Mouse (Mus musculus): ENCODE data around the gene Iqcf4. TPM values are rescaled to one million over a fixed set of nuclear protein-coding genes. Genes with fewer than 3 reads are reported as not detected.
"Not testable (repeated sequence)": the region's sequence is repeated elsewhere in the genome, so short reads cannot be mapped to it uniquely, and the experiment has no call there.

The Iqcf4 gene
- polyA plus RNA-seq (2015; fragmentation: Nextera tagmentation; extraction: Ambion mirVana): not detected in 2 replicates

DNA sequence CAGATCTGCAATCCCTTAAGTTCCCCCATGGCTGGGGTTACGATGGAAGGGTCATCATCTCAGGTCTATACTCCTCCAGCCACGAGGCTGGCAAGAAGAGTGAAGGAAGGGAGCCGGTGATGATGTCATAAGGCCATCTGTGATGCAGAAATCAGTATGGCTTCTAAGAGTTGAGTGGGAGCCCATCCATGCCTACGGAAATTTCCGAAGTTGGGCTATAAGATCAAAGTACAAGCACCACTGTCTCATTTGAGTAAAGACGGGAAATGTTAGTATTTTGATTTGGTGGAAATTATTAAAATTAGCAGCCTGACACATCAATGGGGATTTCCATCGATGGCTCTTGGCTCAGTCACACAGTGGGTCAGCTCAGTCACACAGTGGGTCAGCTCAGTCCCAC, at the start of gene Iqcf4:
Iqcf4 (minus strand) TSS at position 101 of the 400 bp plus-strand sequence.
- Histone ChIP-seq H3K36me3 (replicated peaks) (no peaks in the 10 kb centered on the region), H3K9me3 (replicated peaks) (no peaks in the 10 kb centered on the region), H3K9ac (no peak within 1 kb of the TSS), H3K4me1 (replicated peaks) (no peaks in the 10 kb centered on the region), H3K4me2 (no peak within 1 kb of the TSS), H3K4me3 (replicated peaks) (no peak within 1 kb of the TSS), H3K27ac (replicated peaks) (no peak within 1 kb of the TSS), H3K27me3 (no peaks in the 10 kb centered on the region)
- WGBS (ENCODE audit: insufficient replicate concordance): 65% methylated on average over 7 of the region's 7 CpGs
- no peak for ATAC-seq (ENCODE audit: insufficient read depth)

DNA sequence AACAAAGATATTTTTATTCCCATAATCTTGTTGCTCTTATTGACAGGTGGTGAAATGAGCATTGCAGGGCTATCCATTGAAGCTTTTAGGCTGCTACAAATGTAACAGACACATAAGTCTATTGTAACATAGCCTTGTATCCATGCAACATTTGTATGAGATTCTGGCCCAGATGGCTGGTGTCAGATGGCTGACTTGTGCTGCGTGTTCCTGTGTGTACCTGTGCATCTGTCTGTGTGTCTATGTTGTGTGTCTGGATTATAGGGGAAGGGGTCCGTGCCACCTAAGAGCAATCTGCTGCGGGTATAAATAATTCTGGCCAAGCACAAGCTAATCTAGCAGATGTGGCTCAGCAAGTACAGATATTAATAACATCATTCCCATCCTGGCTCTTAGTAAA, 46.7 kb upstream of the Iqcf4 start:
- H3K9me3 ChIP-seq (replicated peaks): no peaks in the 10 kb centered on the region
- H3K27me3 ChIP-seq: no peaks in the 10 kb centered on the region
- WGBS (ENCODE audit: insufficient replicate concordance): 57% methylated on average over 3 of the region's 3 CpGs
- ATAC-seq (ENCODE audit: insufficient read depth): no peak
- no peak overlapping the region for H3K4me2 ChIP-seq
- no peak overlapping the region for H3K9ac ChIP-seq
- H3K4me1 ChIP-seq (replicated peaks): no peaks in the 10 kb centered on the region
- H3K4me3 ChIP-seq (replicated peaks): no peak overlapping the region
- no peak overlapping the region for H3K27ac ChIP-seq (replicated peaks)
- H3K36me3 ChIP-seq (replicated peaks): no peaks in the 10 kb centered on the region

DNA sequence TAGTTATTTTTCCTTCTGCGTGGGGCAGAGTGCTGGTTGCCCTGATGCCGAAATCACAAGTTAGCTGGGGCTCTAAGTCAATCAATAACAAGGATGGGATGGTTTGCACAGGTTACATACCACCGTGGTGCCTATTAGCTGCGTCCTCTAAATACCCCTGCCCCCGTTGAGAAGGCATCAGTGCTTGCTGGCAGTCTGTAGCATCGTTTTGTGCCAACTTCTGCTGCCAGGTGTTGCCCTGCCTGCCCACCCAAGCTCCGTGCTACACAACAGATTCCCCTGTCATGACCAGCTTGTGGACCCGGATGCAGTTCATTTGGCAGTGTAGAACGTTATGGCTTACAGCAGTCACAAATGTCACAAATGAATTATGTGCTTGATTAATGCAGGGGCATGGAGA, 45.5 kb upstream of the Iqcf4 start:
- Histone ChIP-seq H3K27me3 (no peaks in the 10 kb centered on the region), H3K9me3 (replicated peaks) (no peaks in the 10 kb centered on the region), H3K36me3 (replicated peaks) (no peaks in the 10 kb centered on the region), H3K27ac (replicated peaks) (no peak overlapping the region), H3K4me3 (replicated peaks) (no peak overlapping the region), H3K9ac (no peak overlapping the region), H3K4me1 (replicated peaks) (no peaks in the 10 kb centered on the region), H3K4me2 (no peak overlapping the region)
- 58% methylated on average over 9 of the region's 9 CpGs for WGBS (ENCODE audit: insufficient replicate concordance)
- no peak for ATAC-seq (ENCODE audit: insufficient read depth)

DNA sequence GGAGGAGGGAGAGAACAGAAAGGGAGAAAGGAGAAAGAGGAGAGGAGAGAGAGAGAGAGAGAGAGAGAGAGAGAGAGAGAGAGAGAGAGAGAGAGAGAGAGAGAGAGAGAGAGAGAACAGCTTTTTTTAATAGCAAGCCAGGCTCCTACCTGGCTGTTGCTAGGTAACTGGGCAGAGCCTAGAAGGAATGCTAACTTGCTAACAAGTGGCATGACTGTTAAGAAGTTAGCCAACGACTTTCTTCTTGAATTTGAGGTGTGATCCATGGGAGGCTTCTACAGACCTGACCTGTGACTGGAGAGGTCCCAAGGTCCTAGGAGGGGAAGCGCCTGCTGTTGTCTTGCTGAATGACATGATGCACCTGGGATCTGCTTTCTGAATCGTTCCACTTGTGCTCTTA, 43.8 kb upstream of the Iqcf4 start:
- H3K9me3 ChIP-seq (replicated peaks): no peaks in the 10 kb centered on the region
- no peaks in the 10 kb centered on the region for H3K4me1 ChIP-seq (replicated peaks)
- WGBS (ENCODE audit: insufficient replicate concordance): 35% methylated on average over 3 of the region's 3 CpGs
- H3K9ac ChIP-seq: no peak overlapping the region
- H3K4me2 ChIP-seq: no peak overlapping the region
- no peak overlapping the region for H3K27ac ChIP-seq (replicated peaks)
- no peaks in the 10 kb centered on the region for H3K27me3 ChIP-seq
- H3K36me3 ChIP-seq (replicated peaks): no peaks in the 10 kb centered on the region
- no peak overlapping the region for H3K4me3 ChIP-seq (replicated peaks)
- no peak for ATAC-seq (ENCODE audit: insufficient read depth)

DNA sequence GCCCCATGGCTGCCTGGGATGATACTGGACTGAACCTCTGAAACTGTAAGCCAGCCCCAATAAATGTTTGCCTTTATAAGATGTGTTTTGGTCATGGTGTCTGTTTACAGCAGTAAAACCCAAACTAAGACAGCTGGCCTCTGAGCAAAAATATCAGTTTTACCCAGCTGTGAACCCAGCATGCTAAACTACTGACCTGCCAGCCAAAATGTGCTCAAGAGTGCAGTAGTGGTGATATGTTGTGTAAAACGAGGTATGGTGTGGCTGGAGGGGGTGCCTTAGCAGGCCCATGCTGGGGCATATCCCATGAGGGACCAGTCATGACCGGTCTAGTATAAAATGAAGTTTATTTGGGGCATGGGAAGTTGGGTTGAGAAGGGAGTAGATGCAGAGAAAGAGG, 43.2 kb upstream of the Iqcf4 start:
- H3K27ac ChIP-seq (replicated peaks): no peak overlapping the region
- ATAC-seq (ENCODE audit: insufficient read depth): no peak
- no peak overlapping the region for H3K9ac ChIP-seq
- WGBS (ENCODE audit: insufficient replicate concordance): 39% methylated on average over 2 of the region's 2 CpGs
- H3K4me2 ChIP-seq: no peak overlapping the region
- no peaks in the 10 kb centered on the region for H3K9me3 ChIP-seq (replicated peaks)
- no peak overlapping the region for H3K4me3 ChIP-seq (replicated peaks)
- H3K4me1 ChIP-seq (replicated peaks): no peaks in the 10 kb centered on the region
- no peaks in the 10 kb centered on the region for H3K36me3 ChIP-seq (replicated peaks)
- no peaks in the 10 kb centered on the region for H3K27me3 ChIP-seq

DNA sequence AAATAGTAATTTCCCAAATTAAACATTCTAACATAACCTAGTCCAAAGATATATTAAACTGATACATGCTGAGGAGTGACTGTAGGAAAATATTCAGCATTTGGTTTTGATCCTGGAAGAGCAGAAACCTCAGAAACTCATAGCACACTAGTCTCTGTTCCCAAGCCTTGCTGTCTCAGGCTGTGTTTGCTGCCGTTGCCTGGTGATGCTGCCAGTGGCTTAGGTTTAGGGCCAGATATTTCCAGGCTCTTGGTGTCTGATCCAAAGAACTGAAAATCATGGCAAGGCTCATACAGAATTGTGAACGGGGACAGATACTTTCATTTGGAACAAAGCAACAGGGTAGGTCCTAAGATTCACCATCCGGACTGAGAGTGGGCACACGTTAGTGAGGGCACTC, 39.9 kb upstream of the Iqcf4 start:
- H3K9ac ChIP-seq: no peak overlapping the region
- no peak overlapping the region for H3K4me3 ChIP-seq (replicated peaks)
- H3K9me3 ChIP-seq (replicated peaks): no peaks in the 10 kb centered on the region
- H3K27me3 ChIP-seq: no peaks in the 10 kb centered on the region
- no peaks in the 10 kb centered on the region for H3K36me3 ChIP-seq (replicated peaks)
- H3K4me2 ChIP-seq: no peak overlapping the region
- WGBS (ENCODE audit: insufficient replicate concordance): 68% methylated on average over 4 of the region's 4 CpGs
- no peak for ATAC-seq (ENCODE audit: insufficient read depth)
- H3K4me1 ChIP-seq (replicated peaks): no peaks in the 10 kb centered on the region
- H3K27ac ChIP-seq (replicated peaks): no peak overlapping the region

DNA sequence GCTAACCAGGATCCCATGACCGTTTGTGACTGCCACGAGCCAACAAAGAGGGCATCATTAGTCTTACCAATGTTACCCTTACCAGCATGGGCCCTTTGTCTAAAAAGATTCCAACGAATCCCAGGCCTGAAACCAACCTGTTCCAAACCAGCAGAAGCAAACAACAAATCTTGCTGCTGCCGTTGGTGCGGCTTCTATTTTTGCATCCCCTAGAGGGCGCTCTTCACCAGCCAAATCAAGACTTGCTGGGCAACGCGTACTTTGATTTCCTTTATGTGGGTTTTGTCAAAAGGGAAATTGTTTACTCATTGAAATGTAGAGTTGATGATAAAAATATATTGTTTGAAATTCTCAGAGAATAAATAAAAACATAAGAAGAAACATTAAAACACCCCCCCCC, 29.8 kb upstream of the Iqcf4 start:
- Histone ChIP-seq H3K4me2 (no peak overlapping the region), H3K9ac (no peak overlapping the region), H3K4me3 (replicated peaks) (no peak overlapping the region), H3K9me3 (replicated peaks) (no peaks in the 10 kb centered on the region), H3K36me3 (replicated peaks) (no peaks in the 10 kb centered on the region), H3K27ac (replicated peaks) (no peak overlapping the region), H3K4me1 (replicated peaks) (no peaks in the 10 kb centered on the region), H3K27me3 (no peaks in the 10 kb centered on the region)
- ATAC-seq (ENCODE audit: insufficient read depth): no peak
- WGBS (ENCODE audit: insufficient replicate concordance): 22% methylated on average over 8 of the region's 8 CpGs

DNA sequence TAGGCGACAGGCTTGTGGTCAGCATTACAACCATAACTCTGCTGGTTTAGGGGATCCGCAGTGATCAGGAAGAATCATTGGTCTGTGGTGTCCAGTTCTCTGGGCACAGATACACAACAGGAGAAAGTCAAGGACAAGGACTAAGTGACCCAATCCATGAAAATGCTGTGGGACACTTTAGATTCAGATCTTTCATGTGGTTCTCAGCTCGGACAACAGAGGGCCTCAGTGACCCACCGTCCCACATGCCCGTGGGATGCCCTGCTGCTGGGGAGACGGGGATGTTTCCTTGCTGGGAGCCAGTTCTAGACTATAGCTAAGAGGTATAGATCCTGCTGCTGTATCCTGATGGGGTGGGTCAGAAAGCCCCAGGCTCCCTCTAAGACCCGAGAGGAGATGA, 27.7 kb upstream of the Iqcf4 start:
- Histone ChIP-seq H3K27ac (replicated peaks) (no peak overlapping the region), H3K4me1 (replicated peaks) (no peaks in the 10 kb centered on the region), H3K4me3 (replicated peaks) (no peak overlapping the region), H3K9ac (no peak overlapping the region), H3K36me3 (replicated peaks) (no peaks in the 10 kb centered on the region), H3K4me2 (no peak overlapping the region), H3K27me3 (no peaks in the 10 kb centered on the region), H3K9me3 (replicated peaks) (no peaks in the 10 kb centered on the region)
- 33% methylated on average over 7 of the region's 7 CpGs for WGBS (ENCODE audit: insufficient replicate concordance)
- ATAC-seq (ENCODE audit: insufficient read depth): no peak

DNA sequence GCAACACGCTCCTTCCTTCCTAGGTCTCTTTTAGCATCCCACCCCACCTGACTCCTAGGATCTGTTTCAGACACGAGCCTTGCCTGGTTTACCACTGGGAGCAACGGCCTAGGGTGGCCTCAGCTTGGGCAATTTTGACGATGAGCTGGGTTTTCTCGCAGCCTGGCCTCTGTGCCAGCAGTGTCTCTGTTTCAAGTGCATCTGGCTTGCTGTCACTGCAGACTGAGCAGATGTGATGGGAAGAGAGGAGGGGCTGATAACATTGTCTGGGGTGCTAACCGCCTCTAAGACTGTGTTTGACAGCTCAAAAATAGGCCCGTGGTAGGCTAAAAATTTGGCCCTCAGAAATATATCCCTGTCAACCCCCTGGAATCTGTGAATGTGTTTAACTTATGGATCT, 25.0 kb upstream of the Iqcf4 start:
- no peak for ATAC-seq (ENCODE audit: insufficient read depth)
- H3K27ac ChIP-seq (replicated peaks): no peak overlapping the region
- no peaks in the 10 kb centered on the region for H3K27me3 ChIP-seq
- H3K36me3 ChIP-seq (replicated peaks): no peaks in the 10 kb centered on the region
- no peak overlapping the region for H3K9ac ChIP-seq
- 53% methylated on average over 7 of the region's 7 CpGs for WGBS (ENCODE audit: insufficient replicate concordance)
- H3K9me3 ChIP-seq (replicated peaks): no peaks in the 10 kb centered on the region
- no peaks in the 10 kb centered on the region for H3K4me1 ChIP-seq (replicated peaks)
- H3K4me3 ChIP-seq (replicated peaks): no peak overlapping the region
- no peak overlapping the region for H3K4me2 ChIP-seq

DNA sequence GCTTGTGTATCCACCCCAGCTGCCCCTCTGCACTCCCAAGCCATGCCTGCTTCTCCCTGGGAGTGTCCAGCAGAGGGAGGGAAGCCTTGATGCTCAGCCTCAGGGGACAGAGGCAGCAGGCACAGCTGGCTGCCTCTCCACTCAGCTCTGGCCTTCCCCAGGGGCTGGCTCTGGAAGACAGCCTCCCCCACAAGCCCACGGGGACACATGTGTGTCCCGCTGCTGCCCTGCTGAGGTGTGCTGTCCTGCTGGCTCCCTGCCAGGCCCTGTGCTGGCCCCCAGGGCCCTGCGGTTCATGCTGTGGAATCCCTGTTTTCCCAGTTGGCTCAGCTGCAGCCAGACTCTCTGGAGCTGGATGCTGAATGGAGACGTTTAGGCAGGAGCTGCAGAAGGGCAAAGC, 24.6 kb upstream of the Iqcf4 start:
- H3K27me3 ChIP-seq; H3K4me2 ChIP-seq; H3K36me3 ChIP-seq (replicated peaks); H3K9me3 ChIP-seq (replicated peaks); H3K4me1 ChIP-seq (replicated peaks); H3K9ac ChIP-seq; H3K4me3 ChIP-seq (replicated peaks); ATAC-seq (ENCODE audit: insufficient read depth); H3K27ac ChIP-seq (replicated peaks): not testable (repeated sequence)
- WGBS (ENCODE audit: insufficient replicate concordance): 38% methylated on average over 4 of the region's 4 CpGs

DNA sequence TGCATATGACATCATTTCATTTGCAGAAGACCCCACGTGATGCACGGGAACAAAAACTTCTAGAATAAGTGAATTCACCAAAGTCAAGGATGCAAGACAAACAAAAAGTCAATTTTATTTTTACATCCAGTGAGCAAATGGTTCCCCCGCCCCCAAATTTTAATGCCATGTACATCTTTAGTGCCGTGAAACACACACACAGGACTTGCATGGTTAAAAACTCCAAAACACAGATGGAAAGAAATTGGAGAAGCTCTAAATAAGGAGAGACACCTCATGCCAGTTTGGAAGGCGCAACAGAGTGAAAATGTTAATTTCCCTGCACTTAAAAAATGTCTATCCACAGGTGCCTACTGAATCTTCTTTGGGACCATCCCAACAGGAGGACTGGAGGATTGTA, 21.4 kb upstream of the Iqcf4 start:
- H3K9ac ChIP-seq: no peak overlapping the region
- no peaks in the 10 kb centered on the region for H3K4me1 ChIP-seq (replicated peaks)
- ATAC-seq (ENCODE audit: insufficient read depth): no peak
- no peak overlapping the region for H3K4me2 ChIP-seq
- H3K27me3 ChIP-seq: no peaks in the 10 kb centered on the region
- no peak overlapping the region for H3K27ac ChIP-seq (replicated peaks)
- WGBS (ENCODE audit: insufficient replicate concordance): 67% methylated on average over 5 of the region's 5 CpGs
- no peak overlapping the region for H3K4me3 ChIP-seq (replicated peaks)
- H3K36me3 ChIP-seq (replicated peaks): no peaks in the 10 kb centered on the region
- no peaks in the 10 kb centered on the region for H3K9me3 ChIP-seq (replicated peaks)

DNA sequence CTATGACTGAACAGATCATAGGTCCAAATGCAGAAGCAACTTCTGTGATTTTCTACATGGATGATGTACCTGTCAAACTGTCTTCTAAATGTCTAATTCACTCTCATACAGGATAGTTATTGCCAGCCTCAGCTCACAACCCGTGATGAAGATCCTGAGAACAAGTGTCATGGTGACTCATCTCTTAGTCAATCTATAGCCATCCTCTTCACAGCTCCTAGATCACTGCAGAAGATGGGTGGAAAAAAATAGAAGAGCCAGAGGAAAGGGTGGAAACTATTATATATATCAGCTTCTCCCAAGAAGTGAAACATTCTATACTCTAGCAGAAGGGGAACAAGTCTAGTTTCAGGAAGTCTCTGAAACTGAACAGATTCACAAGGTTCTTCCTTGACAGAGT, 11.8 kb upstream of the Iqcf4 start:
- H3K4me1 ChIP-seq (replicated peaks): no peaks in the 10 kb centered on the region
- no peaks in the 10 kb centered on the region for H3K36me3 ChIP-seq (replicated peaks)
- no peak overlapping the region for H3K27ac ChIP-seq (replicated peaks)
- WGBS (ENCODE audit: insufficient replicate concordance): 47% methylated on average over 1 of the region's 1 CpGs
- no peaks in the 10 kb centered on the region for H3K27me3 ChIP-seq
- H3K4me2 ChIP-seq: no peak overlapping the region
- no peaks in the 10 kb centered on the region for H3K9me3 ChIP-seq (replicated peaks)
- ATAC-seq (ENCODE audit: insufficient read depth): no peak
- H3K4me3 ChIP-seq (replicated peaks): no peak overlapping the region
- no peak overlapping the region for H3K9ac ChIP-seq
